Mouse (Mus musculus) lung, postnatal 0 days (tissue): ENCODE data around the gene Adamts16. TPM values are rescaled to one million over a fixed set of nuclear protein-coding genes. Genes with fewer than 3 reads are reported as not detected.

ENCODE experiments used
- ATAC-seq: fragments of 200-750 bp; cut with Nextera tagmentation; 2 replicates; pipeline ENCODE4 v1.8.0; 2017; ENCODE audit warnings: moderate library complexity
- DNase-seq: peaks from one replicate; pipeline ENCODE4 v3.0.0-alpha.2; 2016; ENCODE audit warnings: low spot score
- H3K27ac ChIP-seq: fragments of 300-500 bp; sonication (generic); 2 replicates; pipeline ENCODE4 v1.5.1; 2014; ENCODE audit warnings: antibody characterized with exemption, mild to moderate bottlenecking, low read length, mixed read lengths
- H3K27me3 ChIP-seq: fragments of 300-500 bp; sonication (generic); replicated peaks from 2 replicates; pipeline ENCODE4 v1.6.1; 2014; ENCODE audit warnings: low read length, mixed read lengths; ENCODE audit not compliant: insufficient read depth
- H3K36me3 ChIP-seq: fragments of 300-500 bp; sonication (generic); 2 replicates; pipeline ENCODE4 v1.6.1; 2014; ENCODE audit warnings: low read length, mixed read lengths; ENCODE audit not compliant: insufficient read depth
- H3K4me1 ChIP-seq: fragments of 300-500 bp; sonication (generic); 2 replicates; pipeline ENCODE4 v1.6.1; 2014; ENCODE audit warnings: antibody characterized with exemption, low read depth, low read length, mixed read lengths; ENCODE audit not compliant: insufficient read depth
- H3K4me2 ChIP-seq: fragments of 300-500 bp; sonication (generic); replicated peaks from 2 replicates; pipeline ENCODE4 v1.6.1; 2014; ENCODE audit warnings: low read depth, mild to moderate bottlenecking, low read length, moderate library complexity, mixed read lengths
- H3K4me3 ChIP-seq: fragments of 300-500 bp; sonication (generic); 2 replicates; pipeline ENCODE4 v1.5.1; 2014; ENCODE audit warnings: low read depth, low read length
- H3K9ac ChIP-seq: fragments of 300-500 bp; sonication (generic); replicated peaks from 2 replicates; pipeline ENCODE4 v1.6.1; 2014; ENCODE audit warnings: low read depth, mild to moderate bottlenecking
- H3K9me3 ChIP-seq: fragments of 300-500 bp; sonication (generic); 2 replicates; pipeline ENCODE4 v1.6.1; 2016; ENCODE audit warnings: low read length, mixed read lengths
- CTCF ChIP-seq: IDR thresholded peaks from 2 replicates; pipeline ENCODE4 v1.5.1; 2016; ENCODE audit warnings: antibody characterized with exemption, mild to moderate bottlenecking
- EP300 ChIP-seq: IDR thresholded peaks from 2 replicates; pipeline ENCODE4 v1.6.1; 2016; ENCODE audit warnings: antibody characterized with exemption, mild to moderate bottlenecking, control low read depth
- WGBS: fragments of 180-500 bp; shearing (Covaris S2); extraction: QIAGEN DNeasy Blood & Tissue Kit; methylation state at CpG from one replicate; pipeline ENCODE4 v1.1.7; 2014; 5-methylcytosine and 5-hydroxymethylcytosine counted together
- polyA plus RNA-seq: library from polyadenylated mRNA; unstranded; fragments of >200 nt; fragmentation: Nextera tagmentation; extraction: Ambion mirVana; gene quantifications from 2 replicates; pipeline ENCODE4 v1.2.1, GENCODE M21; 2015

Gene Adamts16
- polyA plus RNA-seq, 1 experiment from 2014 or later = not detected

DNA sequence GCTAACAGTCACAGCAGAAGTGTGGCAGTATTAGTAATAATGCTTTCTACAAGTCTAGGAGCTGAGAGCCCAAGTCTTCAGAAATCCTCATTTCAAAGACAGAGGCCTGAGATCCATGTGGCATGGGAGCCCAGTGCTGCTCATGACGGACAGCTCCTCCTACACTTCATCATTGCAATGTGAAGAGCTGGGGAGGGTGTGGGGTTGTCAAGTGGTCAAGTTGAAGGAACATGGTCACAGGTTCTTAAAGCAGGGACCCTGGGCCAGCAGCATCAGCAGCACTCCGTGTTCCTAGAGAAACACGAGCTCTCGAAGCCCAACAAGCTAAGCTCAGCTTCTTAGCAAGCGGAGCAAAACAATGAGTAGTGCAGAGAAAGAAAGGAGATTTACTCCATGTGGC lies 155.8 kb downstream of the Adamts16 start:
- Histone ChIP-seq H3K4me1 (peaks cover 3% of the 10 kb centered on the region; the same call in 1 of the 2 replicates), H3K9ac (no peak overlapping the region), H3K27ac (no peak overlapping the region), H3K9me3 (no peaks in the 10 kb centered on the region), H3K4me3 (no peak overlapping the region), H3K36me3 (no peaks in the 10 kb centered on the region), H3K4me2 (no peak overlapping the region), H3K27me3 (no peaks in the 10 kb centered on the region)
- 45% methylated on average over 5 of the region's 5 CpGs for WGBS
- ATAC-seq (peak; percentile 56), DNase-seq (peak; percentile 35)
- TF ChIP-seq CTCF (no peak), EP300 (no peak; the same call in 1 of the 2 replicates)

DNA sequence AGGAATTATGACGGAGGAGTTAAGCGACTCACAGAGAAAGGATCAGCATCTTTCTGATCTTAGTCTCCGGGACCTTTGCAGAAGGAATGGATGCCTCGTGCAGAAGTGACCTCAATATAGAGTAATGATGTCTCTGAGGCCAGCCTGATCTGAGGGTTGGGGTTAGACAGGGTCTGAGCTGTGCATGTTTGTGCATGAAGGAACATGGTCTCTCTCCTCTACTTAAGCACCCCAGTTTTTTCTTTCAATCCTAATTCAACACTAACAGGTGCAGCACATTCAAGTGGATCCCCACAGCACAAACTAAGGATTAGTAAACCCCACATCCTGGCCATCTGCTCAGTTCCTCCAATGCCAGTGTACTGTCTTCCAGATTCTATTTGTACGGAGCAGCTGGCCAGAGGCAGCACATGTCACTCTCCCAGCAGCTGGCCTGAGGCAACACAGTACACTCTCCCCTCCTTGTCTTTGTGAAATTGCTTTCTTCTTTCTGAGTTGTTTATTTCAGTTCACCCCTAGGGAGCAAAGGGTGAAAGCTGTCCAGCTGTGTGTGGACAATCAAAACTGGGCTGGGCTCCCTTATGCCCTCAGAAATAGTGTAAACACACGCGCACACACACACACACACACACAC lies 156.5 kb downstream of the Adamts16 start:
- ATAC-seq = peak; percentile 76
- peak; percentile 74 for DNase-seq
- H3K9ac ChIP-seq = no peak overlapping the region

DNA sequence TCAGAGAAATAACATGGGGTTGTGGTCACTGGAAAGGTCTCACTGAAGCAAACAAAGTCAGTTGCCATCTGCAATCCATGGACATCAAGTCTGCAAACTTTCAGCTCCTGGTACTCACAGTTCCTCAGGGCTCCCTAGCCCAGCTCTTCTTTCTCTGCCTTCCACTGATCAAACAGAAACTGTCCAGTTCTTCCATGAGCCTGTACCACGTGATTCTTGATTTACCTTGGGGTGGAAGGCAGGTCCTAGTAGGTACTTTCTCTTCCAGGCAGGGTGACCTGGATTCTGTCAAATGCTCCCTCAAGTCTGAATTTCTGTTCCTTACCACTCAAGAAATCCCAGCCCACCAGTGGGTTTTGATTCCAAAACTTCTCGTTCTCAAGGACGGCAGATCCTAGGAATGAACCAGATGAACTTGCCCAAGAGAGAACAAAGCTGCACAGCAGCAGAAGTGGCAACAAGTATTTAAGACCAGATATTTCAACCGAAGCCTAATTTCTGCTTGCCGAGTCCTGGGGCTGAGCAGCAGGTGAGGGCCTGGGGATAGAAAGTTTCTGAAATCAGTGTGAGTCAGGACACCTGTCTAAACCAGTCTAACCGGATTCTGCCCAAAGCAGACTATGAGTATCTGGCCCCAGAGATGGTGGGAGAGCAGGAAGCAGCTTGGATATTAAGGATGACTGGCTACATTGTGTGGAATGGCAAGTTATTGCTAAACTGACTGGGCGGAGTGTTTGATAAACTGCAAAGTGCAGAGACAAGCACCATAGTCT lies 160.0 kb downstream of the Adamts16 start:
- Histone ChIP-seq H3K4me2 (no peak overlapping the region), H3K36me3 (no peaks in the 10 kb centered on the region), H3K27me3 (no peaks in the 10 kb centered on the region), H3K4me3 (no peak overlapping the region), H3K9ac (no peak overlapping the region), H3K9me3 (no peaks in the 10 kb centered on the region), H3K4me1 (peaks cover 8% of the 10 kb centered on the region), H3K27ac (peak overlapping the region; percentile 35; the same call in 1 of the 2 replicates)
- ATAC-seq (peak; percentile 81), DNase-seq (peak; percentile 86)
- TF ChIP-seq EP300 = peak; percentile 83
- no peak for TF ChIP-seq CTCF
- WGBS = 54% methylated on average over 7 of the region's 7 CpGs

More for the DNA sequence above, 156.5 kb downstream of the Adamts16 start:
- Histone ChIP-seq H3K4me1 (peaks cover 3% of the 10 kb centered on the region; the same call in 1 of the 2 replicates), H3K36me3 (no peaks in the 10 kb centered on the region), H3K9me3 (no peaks in the 10 kb centered on the region), H3K4me2 (no peak overlapping the region), H3K27ac (no peak overlapping the region), H3K4me3 (no peak overlapping the region), H3K27me3 (no peaks in the 10 kb centered on the region)
- 47% methylated on average over 7 of the region's 7 CpGs for WGBS
- TF ChIP-seq CTCF (no peak), EP300 (no peak)

DNA sequence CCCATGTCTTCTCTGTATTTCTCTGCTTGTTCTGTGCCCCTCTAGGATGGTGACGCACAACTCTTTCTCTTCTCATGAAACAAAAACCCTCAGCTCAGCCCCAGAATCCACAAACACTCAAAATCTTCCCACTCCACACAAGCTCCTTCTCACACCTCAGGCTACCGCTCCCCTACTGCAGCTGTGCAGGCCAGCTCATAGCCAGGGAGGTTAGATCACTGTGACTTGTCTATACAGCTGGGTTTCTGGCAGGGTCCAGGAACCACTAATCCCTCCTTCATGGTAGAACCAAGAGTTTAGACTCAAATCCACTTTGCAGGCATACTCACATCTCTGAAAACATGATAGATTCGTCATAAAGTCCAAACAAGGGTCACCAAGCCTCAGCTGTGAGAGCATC lies 161.3 kb downstream of the Adamts16 start:
- H3K9ac ChIP-seq = no peak overlapping the region
- no peak overlapping the region for H3K4me3 ChIP-seq
- peaks cover 4% of the 10 kb centered on the region for H3K4me1 ChIP-seq
- ATAC-seq (no peak), DNase-seq (no peak)
- no peak overlapping the region for H3K4me2 ChIP-seq
- TF ChIP-seq CTCF = no peak
- TF ChIP-seq EP300 = no peak
- no peaks in the 10 kb centered on the region for H3K27me3 ChIP-seq
- no peaks in the 10 kb centered on the region for H3K9me3 ChIP-seq
- H3K36me3 ChIP-seq = no peaks in the 10 kb centered on the region
- no peak overlapping the region for H3K27ac ChIP-seq
- WGBS = 82% methylated on average over 3 of the region's 3 CpGs

Other genes starting within 250 kb of the Adamts16 start
- gene Ice1, start 204.2 kb downstream of the Adamts16 start, polyA plus RNA-seq = 10.8 and 12.3 TPM in 2 replicates